Mouse (Mus musculus) hindbrain, embryonic 16.5 days (tissue): ENCODE data around the gene Cacna1h. TPM values are rescaled to one million over a fixed set of nuclear protein-coding genes. Genes with fewer than 3 reads are reported as not detected.

ENCODE experiments used
- ATAC-seq: fragments of 200-750 bp; cut with Nextera tagmentation; 2 replicates; pipeline ENCODE4 v1.8.0; 2017; ENCODE audit warnings: moderate TSS enrichment, moderate library complexity
- H3K27ac ChIP-seq: fragments of 300-500 bp; sonication (generic); 2 replicates; pipeline ENCODE4 v1.5.1; 2014; ENCODE audit warnings: low read depth, mild to moderate bottlenecking, control low read depth, low read length, moderate library complexity
- H3K27me3 ChIP-seq: fragments of 300-500 bp; sonication (generic); replicated peaks from 2 replicates; pipeline ENCODE4 v1.6.1; 2014; ENCODE audit warnings: low read length; ENCODE audit not compliant: control insufficient read depth, insufficient read depth
- H3K36me3 ChIP-seq: fragments of 300-500 bp; sonication (generic); 2 replicates; pipeline ENCODE4 v1.6.1; 2014; ENCODE audit warnings: mild to moderate bottlenecking, low read length, moderate library complexity, mixed read lengths; ENCODE audit not compliant: control insufficient read depth, insufficient read depth
- H3K4me1 ChIP-seq: fragments of 300-500 bp; sonication (generic); 2 replicates; pipeline ENCODE4 v1.6.1; 2014; ENCODE audit warnings: low read depth, low read length; ENCODE audit not compliant: control insufficient read depth, insufficient read depth
- H3K4me2 ChIP-seq: fragments of 300-500 bp; sonication (generic); 2 replicates; pipeline ENCODE4 v1.6.1; 2014; ENCODE audit warnings: mild to moderate bottlenecking, low read length, control low read depth, moderate library complexity
- H3K4me3 ChIP-seq: fragments of 300-500 bp; sonication (generic); 2 replicates; pipeline ENCODE4 v1.5.1; 2014; ENCODE audit warnings: mild to moderate bottlenecking, low read length, control low read depth, moderate library complexity
- H3K9ac ChIP-seq: fragments of 300-500 bp; sonication (generic); 2 replicates; pipeline ENCODE4 v1.6.1; 2014; ENCODE audit warnings: low read depth, mild to moderate bottlenecking, control low read depth, low read length, moderate library complexity
- H3K9me3 ChIP-seq: fragments of 300-500 bp; sonication (generic); 2 replicates; pipeline ENCODE4 v1.6.1; 2014; ENCODE audit warnings: mild to moderate bottlenecking, low read length, moderate library complexity; ENCODE audit not compliant: control insufficient read depth
- WGBS: fragments of 180-500 bp; shearing (Covaris S2); extraction: QIAGEN DNeasy Blood & Tissue Kit; methylation state at CpG from one replicate; pipeline ENCODE4 v1.1.7; 2014; 5-methylcytosine and 5-hydroxymethylcytosine counted together
- polyA plus RNA-seq: library from polyadenylated mRNA; unstranded; fragments of >200 nt; fragmentation: Nextera tagmentation; extraction: Ambion mirVana; gene quantifications from 2 replicates; pipeline ENCODE4 v1.2.1, GENCODE M21; 2015

The Cacna1h gene
- polyA plus RNA-seq, 1 experiment from 2014 or later: 5.9 TPM

DNA sequence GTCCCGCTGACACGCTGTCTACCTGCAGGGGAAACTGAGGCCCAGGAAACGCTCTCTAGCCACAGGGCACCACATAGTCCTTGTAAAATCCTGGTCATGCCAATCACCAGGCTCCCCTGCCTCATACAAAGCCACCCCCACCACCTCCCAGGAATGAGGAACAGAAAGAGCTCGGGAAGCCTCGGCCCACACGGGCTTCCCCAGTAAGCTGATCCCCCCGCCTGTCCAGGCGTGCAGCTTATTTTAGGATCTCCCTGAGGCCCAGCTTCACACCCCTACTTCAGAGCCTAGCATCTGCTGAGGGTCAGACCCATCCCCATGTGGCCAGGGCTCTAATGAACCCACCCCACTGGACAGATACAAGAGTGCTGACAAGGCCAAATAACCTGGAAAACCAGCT lies 3.0 kb downstream of the Cacna1h start:
- Histone ChIP-seq H3K4me2 (peak overlapping the region; percentile 69), H3K4me3 (no peak overlapping the region), H3K9me3 (no peaks in the 10 kb centered on the region), H3K9ac (peak overlapping the region; percentile 14; the same call in 1 of the 2 replicates), H3K27ac (no peak overlapping the region), H3K4me1 (peaks cover 53% of the 10 kb centered on the region), H3K27me3 (peaks cover 2% of the 10 kb centered on the region; the same call in 1 of the 2 replicates), H3K36me3 (no peaks in the 10 kb centered on the region; the same call in 1 of the 2 replicates)
- 44% methylated on average over 8 of the region's 8 CpGs for WGBS
- no peak for ATAC-seq

DNA sequence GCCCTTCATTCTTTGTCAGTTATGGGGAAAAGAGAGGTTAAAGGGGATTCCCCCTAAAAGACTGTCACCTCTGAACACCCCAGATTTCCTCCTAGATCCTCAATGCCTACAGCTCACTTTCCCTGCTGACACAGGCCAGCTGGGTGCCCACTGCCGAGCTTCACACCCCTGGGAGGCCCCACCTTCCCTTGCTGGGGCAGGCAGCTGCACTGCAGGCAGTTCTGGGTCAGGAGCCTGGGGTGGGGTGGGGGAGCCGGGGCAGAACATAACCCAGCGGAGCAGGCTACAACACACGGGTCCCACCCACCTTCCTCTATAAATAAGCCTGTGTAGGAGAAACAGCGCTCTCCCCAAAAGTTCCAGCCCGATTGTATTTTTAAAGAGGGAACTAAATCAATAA lies 3.7 kb downstream of the Cacna1h start:
- Histone ChIP-seq H3K27ac (no peak overlapping the region), H3K4me1 (peaks cover 50% of the 10 kb centered on the region), H3K4me3 (no peak overlapping the region), H3K4me2 (no peak overlapping the region; the same call in 1 of the 2 replicates), H3K9ac (no peak overlapping the region), H3K36me3 (no peaks in the 10 kb centered on the region; the same call in 1 of the 2 replicates), H3K9me3 (no peaks in the 10 kb centered on the region), H3K27me3 (no peaks in the 10 kb centered on the region; the same call in 1 of the 2 replicates)
- 45% methylated on average over 6 of the region's 6 CpGs for WGBS
- no peak for ATAC-seq

DNA sequence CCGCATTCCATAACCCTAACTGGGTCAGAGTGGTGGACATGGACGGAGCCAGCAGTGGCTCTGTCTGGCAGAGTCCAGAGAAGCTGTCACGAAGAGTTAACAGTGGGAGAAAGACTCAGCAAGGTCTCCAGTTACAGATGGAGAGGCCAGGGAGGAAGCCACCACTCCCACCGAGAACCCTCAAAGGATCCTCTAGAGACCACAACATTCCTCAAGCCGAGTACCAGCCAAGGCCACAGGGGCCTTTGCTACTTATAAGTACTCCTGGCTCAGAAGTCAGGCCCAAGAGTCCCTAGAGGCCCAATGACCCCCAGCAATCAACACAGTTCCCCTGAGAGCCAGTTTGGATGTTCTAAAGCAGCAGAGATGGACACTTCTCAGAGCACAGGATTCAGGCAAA lies 4.3 kb downstream of the Cacna1h start:
- Histone ChIP-seq H3K4me3 (no peak overlapping the region), H3K4me2 (no peak overlapping the region), H3K9me3 (no peaks in the 10 kb centered on the region), H3K27ac (no peak overlapping the region), H3K4me1 (peaks cover 49% of the 10 kb centered on the region), H3K36me3 (no peaks in the 10 kb centered on the region; the same call in 1 of the 2 replicates), H3K27me3 (no peaks in the 10 kb centered on the region; the same call in 1 of the 2 replicates), H3K9ac (no peak overlapping the region)
- 62% methylated on average over 5 of the region's 5 CpGs for WGBS
- no peak for ATAC-seq

DNA sequence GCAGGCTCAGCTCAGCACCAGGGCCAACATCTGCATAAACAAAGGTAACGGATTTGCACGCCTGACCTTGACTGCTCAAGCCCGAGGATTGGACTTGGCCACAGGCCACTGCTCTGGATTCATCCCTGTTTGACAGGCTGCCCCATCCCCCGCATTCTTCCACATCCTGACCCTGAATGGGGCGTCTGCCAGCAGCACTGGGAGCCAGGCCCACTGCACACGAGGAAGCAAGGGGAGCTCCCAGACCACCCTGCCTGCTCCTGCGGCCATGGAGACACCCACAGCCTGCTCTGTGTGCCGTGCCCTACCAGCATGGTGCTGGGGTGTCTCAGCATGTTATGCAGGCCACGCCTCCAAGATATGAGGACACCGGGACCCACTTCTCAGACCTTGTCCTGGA lies 6.1 kb downstream of the Cacna1h start:
- Histone ChIP-seq H3K27ac (no peak overlapping the region), H3K9ac (no peak overlapping the region), H3K4me1 (peaks cover 49% of the 10 kb centered on the region), H3K27me3 (no peaks in the 10 kb centered on the region; the same call in 1 of the 2 replicates), H3K4me2 (no peak overlapping the region), H3K9me3 (no peaks in the 10 kb centered on the region), H3K4me3 (no peak overlapping the region), H3K36me3 (no peaks in the 10 kb centered on the region; the same call in 1 of the 2 replicates)
- peak; percentile 43; the same call in 1 of the 2 replicates for ATAC-seq
- 24% methylated on average over 10 of the region's 10 CpGs for WGBS

DNA sequence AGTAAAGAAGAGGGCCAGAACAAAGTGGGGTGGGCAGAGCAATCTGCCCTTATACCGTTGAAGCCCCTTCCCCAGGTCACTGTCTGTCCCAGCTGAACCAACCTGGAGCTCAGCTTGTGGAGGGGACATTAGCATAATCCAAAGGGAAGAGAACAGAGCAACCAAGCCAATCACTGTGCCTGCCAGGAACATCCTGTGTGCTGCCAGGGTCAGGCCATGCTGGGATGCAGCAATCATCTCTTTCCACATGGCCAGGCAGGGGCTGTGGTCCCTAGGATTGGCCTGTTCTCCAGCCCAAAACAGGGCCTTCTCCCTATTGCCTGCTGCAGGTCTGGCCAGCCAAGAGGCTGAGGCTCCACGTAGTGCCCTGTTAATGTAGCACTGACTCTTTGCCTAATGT lies 7.6 kb downstream of the Cacna1h start:
- Histone ChIP-seq H3K27ac (no peak overlapping the region), H3K4me2 (no peak overlapping the region), H3K9me3 (no peaks in the 10 kb centered on the region), H3K9ac (no peak overlapping the region), H3K4me1 (peaks cover 35% of the 10 kb centered on the region), H3K36me3 (no peaks in the 10 kb centered on the region; the same call in 1 of the 2 replicates), H3K4me3 (no peak overlapping the region), H3K27me3 (no peaks in the 10 kb centered on the region)
- WGBS: 61% methylated on average over 2 of the region's 2 CpGs
- no peak for ATAC-seq

DNA sequence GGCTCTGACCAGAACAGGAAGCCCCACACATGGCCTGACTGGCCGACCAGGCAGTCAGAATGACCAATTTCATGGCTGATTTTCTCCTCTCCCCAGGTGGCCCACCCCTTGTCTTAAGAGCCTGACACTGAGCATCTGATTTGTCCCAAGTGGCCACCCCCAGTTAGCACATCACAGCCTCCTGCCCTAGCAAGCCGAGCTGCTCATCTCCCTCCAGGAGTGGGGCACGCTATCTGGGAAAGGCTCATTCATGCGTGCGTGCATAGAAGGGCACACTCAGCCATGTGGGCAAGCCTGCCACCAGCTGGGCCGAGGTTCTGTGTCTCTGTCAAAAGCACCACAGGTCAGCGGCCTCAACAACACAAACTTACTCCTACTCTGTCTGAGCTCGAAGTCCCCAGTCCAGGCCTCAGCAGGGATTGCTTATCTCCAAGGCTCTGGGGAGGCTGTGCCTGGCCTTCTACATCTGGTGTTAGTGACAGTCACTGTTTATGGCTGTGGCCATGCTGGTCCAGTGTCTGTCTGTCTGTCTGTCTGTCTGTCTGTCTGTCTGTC lies 9.0 kb downstream of the Cacna1h start:
- no peaks in the 10 kb centered on the region for H3K27me3 ChIP-seq
- no peak for ATAC-seq
- H3K9ac ChIP-seq: no peak overlapping the region
- H3K4me3 ChIP-seq: no peak overlapping the region
- H3K9me3 ChIP-seq: no peaks in the 10 kb centered on the region
- WGBS: 16% methylated on average over 8 of the region's 8 CpGs
- H3K27ac ChIP-seq: no peak overlapping the region
- H3K4me2 ChIP-seq: no peak overlapping the region
- H3K4me1 ChIP-seq: peaks cover 27% of the 10 kb centered on the region
- no peaks in the 10 kb centered on the region; the same call in 1 of the 2 replicates for H3K36me3 ChIP-seq

DNA sequence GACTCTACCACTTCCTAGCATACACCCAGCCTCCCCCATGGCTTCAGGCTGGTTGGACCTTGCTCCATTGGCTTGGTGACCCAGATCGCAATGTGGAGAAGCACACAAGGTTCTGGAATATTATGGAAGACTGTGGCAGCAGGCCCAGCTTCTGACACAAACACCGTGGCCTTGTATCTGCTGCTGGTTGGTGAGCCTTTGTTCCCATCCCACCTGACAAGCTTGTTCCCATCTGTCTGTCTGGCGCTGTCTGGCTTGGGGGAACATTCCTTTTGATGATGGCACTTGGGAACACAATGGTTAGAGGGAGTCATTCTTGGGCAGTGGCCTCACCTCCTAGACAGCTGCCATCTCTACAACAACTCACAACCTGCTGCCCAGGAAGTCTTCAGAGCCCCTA lies 12.6 kb downstream of the Cacna1h start:
- no peak overlapping the region for H3K9ac ChIP-seq
- no peak for ATAC-seq
- no peak overlapping the region for H3K4me3 ChIP-seq
- peaks cover 37% of the 10 kb centered on the region for H3K4me1 ChIP-seq
- H3K27ac ChIP-seq: no peak overlapping the region
- H3K9me3 ChIP-seq: no peaks in the 10 kb centered on the region
- H3K27me3 ChIP-seq: no peaks in the 10 kb centered on the region
- no peak overlapping the region for H3K4me2 ChIP-seq
- WGBS: 90% methylated on average over 3 of the region's 3 CpGs
- H3K36me3 ChIP-seq: no peaks in the 10 kb centered on the region; the same call in 1 of the 2 replicates

DNA sequence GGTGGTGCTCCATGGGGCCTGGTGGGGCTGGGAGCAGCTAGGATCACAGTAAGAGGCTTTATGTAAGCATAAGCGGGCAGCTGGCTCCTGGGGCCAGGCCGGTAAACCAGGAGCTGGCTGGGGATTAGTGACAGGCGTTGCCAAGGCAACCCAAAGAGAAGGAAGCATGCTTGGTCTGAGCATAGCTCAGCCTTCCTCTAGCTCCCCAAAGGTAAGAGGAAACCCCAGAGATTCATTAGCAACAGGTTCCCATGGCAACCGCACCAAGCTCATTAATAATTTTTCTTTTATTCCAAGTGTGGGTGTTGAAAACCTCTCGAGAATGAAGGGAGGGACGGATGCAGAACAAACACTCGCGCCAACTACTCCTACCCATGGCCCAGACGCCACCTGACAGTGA lies 14.7 kb downstream of the Cacna1h start:
- WGBS: 24% methylated on average over 9 of the region's 9 CpGs
- peak; percentile 59 for ATAC-seq
- H3K4me2 ChIP-seq: peak overlapping the region; percentile 23; the same call in 1 of the 2 replicates
- H3K9ac ChIP-seq: no peak overlapping the region
- H3K27me3 ChIP-seq: no peaks in the 10 kb centered on the region
- H3K27ac ChIP-seq: peak overlapping the region; percentile 55; the same call in 1 of the 2 replicates
- H3K4me3 ChIP-seq: no peak overlapping the region
- no peaks in the 10 kb centered on the region; the same call in 1 of the 2 replicates for H3K36me3 ChIP-seq
- no peaks in the 10 kb centered on the region for H3K9me3 ChIP-seq
- peaks cover 48% of the 10 kb centered on the region for H3K4me1 ChIP-seq

DNA sequence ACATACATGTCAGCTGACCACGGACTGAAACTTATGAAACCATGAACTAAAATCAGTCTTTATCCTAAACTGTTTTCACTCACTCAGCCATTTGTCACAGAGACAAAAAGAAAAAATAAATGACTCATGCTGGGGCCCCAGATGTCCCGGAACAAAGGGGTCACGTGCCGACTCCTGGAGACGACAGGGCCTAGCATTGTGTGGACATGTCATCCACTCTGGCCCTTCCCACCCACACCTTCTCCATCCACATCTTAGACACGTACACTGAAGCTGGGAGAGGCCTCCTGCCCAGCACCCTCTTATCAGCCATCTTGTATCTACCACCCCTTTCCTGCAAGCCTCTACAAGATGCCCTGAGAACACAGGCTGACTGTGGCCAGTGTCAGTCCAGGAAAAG lies 15.6 kb downstream of the Cacna1h start:
- Histone ChIP-seq H3K4me2 (no peak overlapping the region), H3K27me3 (no peaks in the 10 kb centered on the region), H3K36me3 (no peaks in the 10 kb centered on the region; the same call in 1 of the 2 replicates), H3K27ac (no peak overlapping the region), H3K4me1 (peaks cover 48% of the 10 kb centered on the region), H3K4me3 (no peak overlapping the region), H3K9me3 (no peaks in the 10 kb centered on the region), H3K9ac (no peak overlapping the region)
- WGBS: 41% methylated on average over 6 of the region's 6 CpGs
- ATAC-seq: no peak
